Mouse (Mus musculus) cerebellum, adult 2 months (tissue): ENCODE data around the gene Cdh23.

Experiments used
- CTCF ChIP-seq: fragments of 200-500 bp; IDR thresholded peaks from 2 replicates; pipeline ENCODE4 v1.5.1; 2011; ENCODE audit warnings: low read depth, mild to moderate bottlenecking, control low read depth, low read length, moderate library complexity, borderline replicate concordance; ENCODE audit not compliant: insufficient read depth
- POLR2A ChIP-seq: fragments of 200-500 bp; IDR thresholded peaks from 2 replicates; pipeline ENCODE4 v1.6.1; 2011; ENCODE audit warnings: low read length, control low read depth, borderline replicate concordance; ENCODE audit not compliant: insufficient read depth

GRCm38 (mm10) chr10:60285183-60285582, 411.1 kb downstream of the Cdh23 start:
- no peak for TF ChIP-seq CTCF
- no peak for TF ChIP-seq POLR2A
